24 mouse cellular contexts compared by ENCODE assay signal in genomic region chr10:125790924-125791323, GRCm38 (mm10).
DNase-seq lines count a peak whose midpoint lies in the region; ATAC-seq and TF ChIP-seq lines count a peak whose summit lies in the region.
"Had no signal": no experiment of that assay in that cellular context is flagged by ENCODE, and none has a peak within 500 bp of the region (broad histone marks: within the 10 kb centered on the region; RNA-seq: fewer than 3 reads in every experiment).

No protein-coding gene starts in this region.

- peaks cover 17% of the 10 kb centered on the region for H3K4me1 ChIP-seq in hindbrain, embryonic 13.5 days (replicated peaks)
- peaks cover 21% of the 10 kb centered on the region for H3K4me1 ChIP-seq in hindbrain, embryonic 10.5 days (replicated peaks)
- H3K4me1 ChIP-seq in hindbrain, embryonic 14.5 days (replicated peaks; ENCODE audit: control insufficient read depth, insufficient read depth, low read length): peaks cover 16% of the 10 kb centered on the region
- peaks cover 5% of the 10 kb centered on the region for H3K4me1 ChIP-seq in hindbrain, postnatal 0 days (ENCODE audit: insufficient read depth, low read length)

- no peak overlapping the region for H3K9ac ChIP-seq in hindbrain, embryonic 13.5 days
- no peak overlapping the region for H3K9ac ChIP-seq in hindbrain, embryonic 14.5 days
- H3K9ac ChIP-seq in hindbrain, postnatal 0 days (replicated peaks; ENCODE audit: low read length): no peak overlapping the region
- H3K9ac ChIP-seq: forebrain, embryonic 13.5 days; heart, embryonic 12.5 days; heart, embryonic 15.5 days had no signal

- ATAC-seq in hindbrain, embryonic 13.5 days (ENCODE audit: low FRiP score): 0 out of 2 replicates have a peak, but pooled peaks have one; percentile 59
- ATAC-seq in hindbrain, embryonic 14.5 days (ENCODE audit: low FRiP score): peak; percentile 48; the same call in 1 of the 2 replicates
- no peak for ATAC-seq in hindbrain, postnatal 0 days
- ATAC-seq: activated CD4-positive, CD25-positive, alpha-beta regulatory T cell, adult 4 months; CD4-positive, CD25-positive, alpha-beta regulatory T cell, adult 4 months; forebrain, embryonic 13.5 days; forebrain, embryonic 16.5 days; intestine, postnatal 0 days had no signal

- no peaks in the 10 kb centered on the region for H3K27me3 ChIP-seq in hindbrain, embryonic 13.5 days
- H3K27me3 ChIP-seq in hindbrain, embryonic 10.5 days (ENCODE audit: insufficient read depth, poor library complexity, severe bottlenecking): no peaks in the 10 kb centered on the region
- H3K27me3 ChIP-seq in hindbrain, embryonic 14.5 days (ENCODE audit: control insufficient read depth, insufficient read depth, low read length): no peaks in the 10 kb centered on the region
- no peaks in the 10 kb centered on the region for H3K27me3 ChIP-seq in hindbrain, postnatal 0 days (ENCODE audit: insufficient read depth, low read length)
- H3K27me3 ChIP-seq: forebrain, embryonic 13.5 days; heart, embryonic 12.5 days; heart, embryonic 15.5 days had no signal

- no peak overlapping the region for H3K4me3 ChIP-seq in hindbrain, embryonic 13.5 days
- no peak overlapping the region for H3K4me3 ChIP-seq in hindbrain, embryonic 10.5 days
- no peak overlapping the region for H3K4me3 ChIP-seq in hindbrain, embryonic 14.5 days (replicated peaks; ENCODE audit: low read length)
- H3K4me3 ChIP-seq in hindbrain, postnatal 0 days (ENCODE audit: low read length): no peak overlapping the region
- H3K4me3 ChIP-seq: forebrain, embryonic 10.5 days; forebrain, embryonic 13.5 days; heart, embryonic 12.5 days; heart, embryonic 15.5 days had no signal

- H3K9me3 ChIP-seq in hindbrain, embryonic 13.5 days: peaks cover 5% of the 10 kb centered on the region; the same call in 1 of the 2 replicates
- H3K9me3 ChIP-seq in hindbrain, embryonic 10.5 days: peaks cover 5% of the 10 kb centered on the region; the same call in 1 of the 2 replicates
- H3K9me3 ChIP-seq in hindbrain, embryonic 14.5 days (ENCODE audit: control insufficient read depth, low read length): no peaks in the 10 kb centered on the region
- H3K9me3 ChIP-seq in hindbrain, postnatal 0 days (ENCODE audit: low read length): no peaks in the 10 kb centered on the region
- H3K9me3 ChIP-seq: forebrain, embryonic 13.5 days; heart, embryonic 15.5 days had no signal

- no peak for TF ChIP-seq CTCF in hindbrain, postnatal 0 days (IDR thresholded peaks at IDR 0.05; ENCODE audit: low read depth)

- no peak overlapping the region for H3K4me2 ChIP-seq in hindbrain, embryonic 13.5 days
- H3K4me2 ChIP-seq in hindbrain, embryonic 14.5 days (replicated peaks): no peak overlapping the region
- no peak overlapping the region for H3K4me2 ChIP-seq in hindbrain, postnatal 0 days (ENCODE audit: low read depth, low read length)
- H3K4me2 ChIP-seq: forebrain, embryonic 13.5 days; heart, embryonic 12.5 days; heart, embryonic 15.5 days had no signal

- WGBS in hindbrain, embryonic 13.5 days: 67% methylated on average over 2 of the region's 2 CpGs
- 85% methylated on average over 2 of the region's 2 CpGs for WGBS in hindbrain, embryonic 10.5 days
- WGBS in hindbrain, embryonic 14.5 days: 64% methylated on average over 2 of the region's 2 CpGs
- 67% methylated on average over 2 of the region's 2 CpGs for WGBS in hindbrain, postnatal 0 days

- intact Hi-C loops in left cerebral cortex, postnatal 25 days (cut with DNase I): no loop called here

- H3K27ac ChIP-seq in hindbrain, embryonic 13.5 days: no peak overlapping the region
- H3K27ac ChIP-seq in hindbrain, embryonic 10.5 days: no peak overlapping the region
- no peak overlapping the region for H3K27ac ChIP-seq in hindbrain, embryonic 14.5 days
- no peak overlapping the region for H3K27ac ChIP-seq in hindbrain, postnatal 0 days
- H3K27ac ChIP-seq: forebrain, embryonic 10.5 days; forebrain, embryonic 13.5 days; heart, embryonic 15.5 days had no signal

- DNase-seq in hindbrain, embryonic 10.5 days (ENCODE audit: low spot score): no peak
- peak; percentile 20 for DNase-seq in 3T3-L1 (ENCODE audit: low read depth, low spot score)
- no peak for DNase-seq in hindbrain, embryonic 14.5 days (ENCODE audit: low spot score)
- DNase-seq in hindbrain, postnatal 0 days (ENCODE audit: low spot score): peak; percentile 41
- DNase-seq in left cerebral cortex, postnatal 25 days (ENCODE audit: low spot score in 2 of 2): no peak
- no peak for DNase-seq in cerebellum, adult 11 months
- DNase-seq: adrenal gland, adult 8-10 months; adrenal gland, postnatal 25 days; cerebellum, adult 18-20 months; cerebellum, adult 9-10 months; cerebellum, postnatal 14 days; gastrocnemius, postnatal 25 days; heart, adult 18-20 months; heart, postnatal 10 days; heart, postnatal 36 days had no signal

- H3K36me3 ChIP-seq in hindbrain, embryonic 13.5 days: no peaks in the 10 kb centered on the region
- no peaks in the 10 kb centered on the region for H3K36me3 ChIP-seq in hindbrain, embryonic 10.5 days
- H3K36me3 ChIP-seq in hindbrain, embryonic 14.5 days (replicated peaks; ENCODE audit: control insufficient read depth, insufficient read depth): no peaks in the 10 kb centered on the region
- H3K36me3 ChIP-seq in hindbrain, postnatal 0 days (ENCODE audit: insufficient read depth, low read length): no peaks in the 10 kb centered on the region
- H3K36me3 ChIP-seq: forebrain, embryonic 10.5 days; heart, embryonic 12.5 days; heart, embryonic 15.5 days had no signal

Comparison
In these comparisons a context has a peak if more than half of its experiments do, and no peak if none do; other contexts are left out.
1. DNase-seq: peak in 3T3-L1 (single experiment) and hindbrain, postnatal 0 days (single experiment); none in hindbrain, embryonic 10.5 days (single experiment), hindbrain, embryonic 14.5 days (single experiment), left cerebral cortex, postnatal 25 days (0 of 2) and cerebellum, adult 11 months (single experiment).